Mouse (Mus musculus): ENCODE measurements around the gene Ccr8.

GRCm38 (mm10) chr9:120095886-120096285 is 4.0 kb downstream of the Ccr8 start:
- TF ChIP-seq CTCF (IDR thresholded peaks at IDR 0.05; ENCODE audit: extremely low read depth, insufficient read depth, low read length), result no peak
- TF ChIP-seq POLR2A (IDR thresholded peaks at IDR 0.05; ENCODE audit: extremely low read depth, insufficient read depth, low read length), result no peak
